Mouse (Mus musculus) embryonic stem cell, embryonic (primary cell): ENCODE measurements around the gene Slc35c1.

Experiments used
- CTCF ChIA-PET, 4 experiments: fragments of 300-600 bp in 2 of 4; fragments of 350-600 bp in 2 of 4; sonication (Branson Sonifier 250); formaldehyde crosslinking; loops; one replicate each; lab custom pipeline; 2022; ENCODE audit warnings: inconsistent platforms in 2 of 4; lab: Charles Lee
- POLR2A ChIA-PET, 4 experiments: fragments of 300-600 bp in 2 of 4; fragments of 350-600 bp in 2 of 4; sonication (Branson Sonifier 250); formaldehyde crosslinking; loops; one replicate each; lab custom pipeline; 2022; ENCODE audit warnings: antibody characterized with exemption in 4 of 4, inconsistent platforms in 1 of 4; lab: Charles Lee

Gene Slc35c1

GRCm38 (mm10) chr2:92451126-92451525, 9.2 kb downstream of the Slc35c1 start:
- ChIA-PET POLR2A (interaction anchor here in 2 of 4 experiments (1.3 to 1.8 kb wide), 2 partner anchors 9 to 534 kb away, joined by 3 to 6 read pairs; partner anchors contain the start of gene Slc35c1 (in 1 of the 2)), CTCF (no interaction called here)

GRCm38 (mm10) chr2:92447121-92447740, 13.1 kb downstream of the Slc35c1 start:
- POLR2A ChIA-PET, result interaction anchor here in 3 of 4 experiments (0.6 to 1.5 kb wide), 8 partner anchors 9 to 293 kb away, joined by 3 to 6 read pairs (median 3); partner anchors contain the start of gene Large2 (in 1 of the 3)
- CTCF ChIA-PET, result interaction anchor here in 2 of 4 experiments (0.5 to 3.0 kb wide), 9 partner anchors 9 to 515 kb away, joined by 3 to 12 read pairs (median 5); partner anchors contain the start of genes Large2 (in 1 of the 2), Mdk (in 1 of the 2), Pex16 (in 1 of the 2) and Slc35c1 (in 1 of the 2)

GRCm38 (mm10) chr2:92446656-92447055, 13.7 kb downstream of the Slc35c1 start:
- POLR2A ChIA-PET, result interaction anchor here in 2 of 4 experiments (0.6 to 1.5 kb wide), 7 partner anchors 8 to 292 kb away, joined by 3 to 5 read pairs (median 3); partner anchors contain the start of gene Large2 (in 1 of the 2)
- CTCF ChIA-PET, result interaction anchor here in 2 of 4 experiments (0.5 to 3.0 kb wide), 9 partner anchors 9 to 514 kb away, joined by 3 to 12 read pairs (median 5); partner anchors contain the start of genes Large2 (in 1 of the 2), Mdk (in 1 of the 2), Pex16 (in 1 of the 2) and Slc35c1 (in 1 of the 2)

GRCm38 (mm10) chr2:92445890-92446289, 14.4 kb downstream of the Slc35c1 start:
- POLR2A ChIA-PET, result interaction anchor here in 3 of 4 experiments (0.5 to 1.5 kb wide), 10 partner anchors 8 to 1411 kb away, joined by 3 to 5 read pairs (median 4); partner anchors contain the start of genes Large2 (in 1 of the 3), Rapsn (in 1 of the 3) and Slc35c1 (in 1 of the 3)
- CTCF ChIA-PET, result interaction anchor here in 1 of 4 experiments (1.3 to 3.0 kb wide), 3 partner anchors 8 to 71 kb away, joined by 3 to 12 read pairs (median 7); partner anchors contain the start of genes Large2, Pex16 and Slc35c1

- POLR2A ChIA-PET, result no interaction called here
- CTCF ChIA-PET, result no interaction called here
These were observed 16.0 kb downstream of the Slc35c1 start for GRCm38 (mm10) chr2:92444376-92444775.

- ChIA-PET POLR2A (interaction anchor here in 1 of 4 experiments (1.3 kb wide), 1 partner anchor 12 kb away, joined by 3 read pairs; no protein-coding TSS in a partner anchor), CTCF (interaction anchor here in 1 of 4 experiments (0.5 kb wide), 1 partner anchor 43 kb away, joined by 3 read pairs; no protein-coding TSS in a partner anchor)
These were observed 17.0 kb downstream of the Slc35c1 start for GRCm38 (mm10) chr2:92443313-92443712.

- ChIA-PET POLR2A (interaction anchor here in 2 of 4 experiments (0.5 to 1.3 kb wide), 3 partner anchors 13 to 314 kb away, joined by 3 to 6 read pairs (median 3); no protein-coding TSS in a partner anchor), CTCF (interaction anchor here in 3 of 4 experiments (0.5 to 1.0 kb wide), 4 partner anchors 44 to 167 kb away, joined by 3 to 4 read pairs (median 3); no protein-coding TSS in a partner anchor)
These were observed 17.8 kb downstream of the Slc35c1 start for GRCm38 (mm10) chr2:92442419-92443001.

GRCm38 (mm10) chr2:92440432-92440831, 19.9 kb downstream of the Slc35c1 start:
- ChIA-PET CTCF (interaction anchor here in 1 of 4 experiments (1.2 kb wide), 1 partner anchor 9 kb away, joined by 5 read pairs; no protein-coding TSS in a partner anchor), POLR2A (interaction anchor here in 1 of 4 experiments (0.7 to 0.8 kb wide), 2 partner anchors 21 to 598 kb away, joined by 3 read pairs; no protein-coding TSS in a partner anchor)

GRCm38 (mm10) chr2:92438567-92438966, 21.8 kb downstream of the Slc35c1 start:
- POLR2A ChIA-PET, result interaction anchor here in 3 of 4 experiments (0.7 to 1.8 kb wide), 6 partner anchors 8 to 43 kb away, joined by 3 to 5 read pairs (median 4); no protein-coding TSS in a partner anchor

GRCm38 (mm10) chr2:92437875-92438274, 22.5 kb downstream of the Slc35c1 start:
- ChIA-PET CTCF (interaction anchor here in 3 of 4 experiments (0.6 to 2.9 kb wide), 14 partner anchors 8 to 443 kb away, joined by 3 to 11 read pairs (median 3); no protein-coding TSS in a partner anchor), POLR2A (interaction anchor here in 3 of 4 experiments (0.7 to 1.8 kb wide), 6 partner anchors 9 to 141 kb away, joined by 3 to 5 read pairs (median 4); no protein-coding TSS in a partner anchor)

More at GRCm38 (mm10) chr2:92438567-92438966, 21.8 kb downstream of the Slc35c1 start:
- CTCF ChIA-PET, result interaction anchor here (0.6 to 2.9 kb wide), 15 partner anchors 7 to 671 kb away, joined by 3 to 11 read pairs (median 3); no protein-coding TSS in a partner anchor

GRCm38 (mm10) chr2:92437366-92437765, 23.0 kb downstream of the Slc35c1 start:
- ChIA-PET POLR2A (interaction anchor here in 2 of 4 experiments (1.1 to 1.8 kb wide), 3 partner anchors 9 to 141 kb away, joined by 4 to 5 read pairs (median 5); no protein-coding TSS in a partner anchor), CTCF (interaction anchor here in 3 of 4 experiments (0.6 to 2.9 kb wide), 6 partner anchors 9 to 215 kb away, joined by 3 to 11 read pairs (median 4); no protein-coding TSS in a partner anchor)

- CTCF ChIA-PET, result interaction anchor here in 1 of 4 experiments (0.7 to 2.2 kb wide), 4 partner anchors 8 to 139 kb away, joined by 3 to 5 read pairs (median 3); no protein-coding TSS in a partner anchor
- POLR2A ChIA-PET, result interaction anchor here in 3 of 4 experiments (0.6 to 15.5 kb wide), 13 partner anchors 9 to 427 kb away, joined by 3 to 178 read pairs (median 4); partner anchors contain the start of genes Large2 (in 1 of the 3) and Pex16 (in 1 of the 3)
These were observed 25.3 kb downstream of the Slc35c1 start for GRCm38 (mm10) chr2:92435023-92435422.

GRCm38 (mm10) chr2:92434375-92434745, 26.0 kb downstream of the Slc35c1 start:
- CTCF ChIA-PET, result interaction anchor here in 1 of 4 experiments (1.1 to 2.2 kb wide), 2 partner anchors 10 to 138 kb away, joined by 3 to 5 read pairs; no protein-coding TSS in a partner anchor
- POLR2A ChIA-PET, result interaction anchor here in 3 of 4 experiments (0.6 to 15.5 kb wide), 13 partner anchors 8 to 426 kb away, joined by 3 to 178 read pairs (median 5); partner anchors contain the start of genes Large2 (in 2 of the 3) and Pex16 (in 2 of the 3)

GRCm38 (mm10) chr2:92433578-92434374, 26.6 kb downstream of the Slc35c1 start, which contains the start of gene Cry2:
TSS of gene Cry2 (minus strand) at chr2:92434043.
- POLR2A ChIA-PET, result interaction anchor here in 3 of 4 experiments (0.6 to 15.5 kb wide), 15 partner anchors 8 to 268 kb away, joined by 3 to 178 read pairs (median 4); partner anchors contain the start of genes Large2 (in 2 of the 3), Pex16 (in 2 of the 3) and Slc35c1 (in 1 of the 3)

GRCm38 (mm10) chr2:92432299-92433295, 27.7 kb downstream of the Slc35c1 start:
- CTCF ChIA-PET, result interaction anchor here in 3 of 4 experiments (0.6 to 2.0 kb wide), 8 partner anchors 7 to 472 kb away, joined by 3 to 10 read pairs (median 4); no protein-coding TSS in a partner anchor
- POLR2A ChIA-PET, result interaction anchor here (0.6 to 15.5 kb wide), 20 partner anchors 7 to 424 kb away, joined by 3 to 178 read pairs (median 4); partner anchors contain the start of genes Large2 (in 2 of the 4), Pex16 (in 2 of the 4) and Slc35c1 (in 1 of the 4)

More at GRCm38 (mm10) chr2:92433578-92434374, 26.6 kb downstream of the Slc35c1 start, which contains the start of gene Cry2:
- CTCF ChIA-PET, result interaction anchor here in 3 of 4 experiments (0.7 to 1.4 kb wide), 4 partner anchors 9 to 474 kb away, joined by 3 to 10 read pairs (median 4); no protein-coding TSS in a partner anchor
